Mouse (Mus musculus) liver, embryonic 12.5 days (tissue): ENCODE measurements around the gene Uggt1. TPM values are rescaled to one million over a fixed set of nuclear protein-coding genes. Genes with fewer than 3 reads are reported as not detected.

Experiments
- ATAC-seq: fragments of 200-750 bp; cut with Nextera tagmentation; 2 replicates; pipeline ENCODE4 v1.8.0; 2017; ENCODE audit warnings: moderate number of reproducible peaks, mild to moderate bottlenecking, moderate library complexity
- H3K27ac ChIP-seq: fragments of 300-500 bp; sonication (generic); 2 replicates; pipeline ENCODE4 v1.5.1; 2016; ENCODE audit warnings: mild to moderate bottlenecking
- H3K27me3 ChIP-seq: fragments of 300-500 bp; sonication (generic); replicated peaks from 2 replicates; pipeline ENCODE4 v1.6.1; 2016; ENCODE audit warnings: mild to moderate bottlenecking, moderate library complexity
- H3K36me3 ChIP-seq: fragments of 300-500 bp; sonication (generic); 2 replicates; pipeline ENCODE4 v1.6.1; 2016; ENCODE audit warnings: mild to moderate bottlenecking, moderate library complexity
- H3K4me1 ChIP-seq: fragments of 300-500 bp; sonication (generic); 2 replicates; pipeline ENCODE4 v1.6.1; 2016
- H3K4me2 ChIP-seq: fragments of 300-500 bp; sonication (generic); 2 replicates; pipeline ENCODE4 v1.6.1; 2016; ENCODE audit warnings: mild to moderate bottlenecking, moderate library complexity
- H3K4me3 ChIP-seq: fragments of 300-500 bp; sonication (generic); 2 replicates; pipeline ENCODE4 v1.5.1; 2016; ENCODE audit warnings: mild to moderate bottlenecking, moderate library complexity
- H3K9ac ChIP-seq: fragments of 300-500 bp; sonication (generic); 2 replicates; pipeline ENCODE4 v1.6.1; 2016; ENCODE audit warnings: mild to moderate bottlenecking, moderate library complexity
- H3K9me3 ChIP-seq: fragments of 300-500 bp; sonication (generic); replicated peaks from 2 replicates; pipeline ENCODE4 v1.6.1; 2016; ENCODE audit warnings: mild to moderate bottlenecking, moderate library complexity
- WGBS: fragments of 180-500 bp; shearing (Covaris S2); methylation state at CpG from one replicate; pipeline ENCODE4 v1.1.7; 2016; ENCODE audit not compliant: insufficient replicate concordance; 5-methylcytosine and 5-hydroxymethylcytosine counted together
- microRNA-seq: library from miRNA; unstranded; fragments of <30 nt; microRNA quantifications from one replicate; pipeline ENCODE4, GENCODE M21; 2017
- polyA plus RNA-seq: library from polyadenylated mRNA; unstranded; fragments of >200 nt; fragmentation: Nextera tagmentation; extraction: Ambion mirVana; gene quantifications from 2 replicates; pipeline ENCODE4 v1.2.1, GENCODE M21; 2016

The Uggt1 gene
- polyA plus RNA-seq, 1 experiment from 2014 or later, result 28.5 TPM

GRCm38 (mm10) chr1:36100371-36100770 is 144.1 kb downstream of the Uggt1 start:
- ATAC-seq, result no peak
- Histone ChIP-seq H3K4me2 (no peak overlapping the region), H3K27me3 (no peaks in the 10 kb centered on the region), H3K36me3 (peaks cover 99% of the 10 kb centered on the region), H3K9ac (0 out of 2 replicates have a peak overlapping the region, but pooled peaks have one; percentile 3), H3K27ac (peak overlapping the region; percentile 99), H3K4me1 (peaks cover 60% of the 10 kb centered on the region), H3K9me3 (no peaks in the 10 kb centered on the region), H3K4me3 (no peak overlapping the region)
- WGBS, result 41% methylated on average over 3 of the region's 3 CpGs

DNA sequence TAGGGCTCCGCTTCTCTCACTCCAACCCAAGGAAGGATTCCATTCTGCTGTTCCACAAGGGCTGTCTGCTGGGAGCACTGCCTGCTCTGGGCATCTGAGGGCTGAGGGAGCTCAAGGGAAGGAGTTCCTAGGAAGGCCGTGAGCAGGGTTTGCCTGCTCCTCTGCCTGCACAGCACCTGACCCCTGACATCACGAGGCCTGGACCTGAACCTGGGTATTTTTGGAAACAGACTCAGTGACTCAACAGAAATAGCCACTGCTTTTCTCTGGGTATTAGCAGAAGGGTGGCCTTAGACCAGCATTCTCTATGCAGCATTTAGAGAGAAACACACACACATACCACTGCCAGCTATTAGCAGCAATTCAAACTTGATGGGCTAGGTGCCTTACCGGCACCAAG is 146.1 kb downstream of the Uggt1 start:
- Histone ChIP-seq H3K4me1 (peaks cover 79% of the 10 kb centered on the region), H3K4me2 (no peak overlapping the region), H3K27ac (peak overlapping the region; percentile 99)

DNA sequence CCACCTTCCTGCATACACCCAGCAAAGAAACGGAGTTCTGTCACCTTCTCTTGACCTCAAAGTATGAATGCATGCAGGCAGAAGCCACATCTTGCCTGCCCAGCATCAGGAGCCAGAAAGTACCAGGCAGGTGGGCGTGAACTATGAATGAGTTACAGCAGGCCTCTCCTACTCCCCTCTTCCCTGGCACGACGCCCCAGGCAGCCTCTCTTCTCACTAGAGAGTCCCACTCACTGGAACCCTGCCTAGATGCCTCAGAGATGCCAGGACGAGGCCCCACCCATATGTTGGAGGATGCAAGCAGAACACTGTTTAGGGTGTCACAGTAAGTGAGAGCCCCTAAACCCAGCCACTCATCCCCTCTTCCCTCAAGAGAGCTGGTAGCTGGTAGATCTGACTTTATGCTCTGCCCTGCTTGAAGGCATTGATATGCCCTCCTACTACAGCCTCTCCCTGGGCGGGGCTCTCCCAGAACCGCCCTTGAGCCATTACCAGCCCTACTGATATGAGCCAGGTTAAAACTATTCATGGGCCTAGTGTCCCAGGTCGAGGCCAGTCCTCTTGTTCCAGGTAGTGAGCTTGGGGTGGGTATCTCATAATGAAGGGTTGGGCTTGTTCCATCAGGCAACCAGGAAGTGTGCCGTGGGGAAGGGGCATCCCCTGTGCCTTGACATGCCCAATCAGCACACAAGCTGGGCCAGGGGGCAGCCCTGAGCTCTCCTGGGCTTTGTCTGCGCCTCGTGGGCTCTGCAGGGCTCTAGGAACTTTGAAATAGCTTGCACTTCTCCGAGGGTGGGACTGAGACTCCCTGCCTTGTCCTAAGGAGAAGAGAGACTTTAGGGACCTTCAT is 148.9 kb downstream of the Uggt1 start:
- peak overlapping the region; percentile 56 for H3K4me2 ChIP-seq
- H3K27ac ChIP-seq, result peak overlapping the region; percentile 99
- peaks cover 99% of the 10 kb centered on the region for H3K4me1 ChIP-seq
- ATAC-seq, result peak; percentile 84
- H3K9me3 ChIP-seq, result no peaks in the 10 kb centered on the region
- H3K9ac ChIP-seq, result peak overlapping the region; percentile 74
- H3K4me3 ChIP-seq, result 0 out of 2 replicates have a peak overlapping the region, but pooled peaks have one; percentile 12
- no peaks in the 10 kb centered on the region for H3K27me3 ChIP-seq
- H3K36me3 ChIP-seq, result peaks cover 94% of the 10 kb centered on the region
- 56% methylated on average over 12 of the region's 12 CpGs for WGBS

More for the DNA sequence above, 146.1 kb downstream of the Uggt1 start:
- H3K9me3 ChIP-seq, result no peaks in the 10 kb centered on the region
- no peak overlapping the region for H3K4me3 ChIP-seq
- peaks cover 99% of the 10 kb centered on the region for H3K36me3 ChIP-seq
- ATAC-seq, result no peak
- no peak overlapping the region for H3K9ac ChIP-seq
- H3K27me3 ChIP-seq, result no peaks in the 10 kb centered on the region
- WGBS, result 86% methylated on average over 4 of the region's 4 CpGs

DNA sequence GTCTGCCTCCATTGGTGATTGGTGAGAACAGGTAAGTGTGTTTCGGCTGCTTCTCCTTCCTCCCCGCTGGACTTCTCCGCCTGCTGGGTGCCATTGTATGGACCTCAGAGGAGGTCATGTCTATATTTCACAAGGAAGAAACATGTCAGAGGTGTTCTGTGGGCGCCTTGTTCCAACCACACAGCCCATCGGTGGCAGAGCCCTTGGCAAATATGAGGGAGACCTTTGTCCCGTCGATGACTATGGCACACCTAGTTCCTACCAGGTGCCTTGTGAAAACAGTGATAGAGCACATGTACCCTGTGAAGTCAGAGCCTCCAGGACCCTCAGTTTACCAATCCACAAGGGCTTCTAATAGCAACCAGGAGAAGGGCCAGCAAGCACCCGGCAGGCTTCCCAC is 150.8 kb downstream of the Uggt1 start:
- no peak for ATAC-seq
- WGBS, result 91% methylated on average over 8 of the region's 8 CpGs
- peaks cover 94% of the 10 kb centered on the region for H3K36me3 ChIP-seq
- H3K9ac ChIP-seq, result peak overlapping the region; percentile 74
- no peak overlapping the region for H3K4me2 ChIP-seq
- H3K27ac ChIP-seq, result peak overlapping the region; percentile 99
- H3K27me3 ChIP-seq, result no peaks in the 10 kb centered on the region
- no peak overlapping the region for H3K4me3 ChIP-seq
- peaks cover 100% of the 10 kb centered on the region for H3K4me1 ChIP-seq
- H3K9me3 ChIP-seq, result no peaks in the 10 kb centered on the region

GRCm38 (mm10) chr1:36091246-36091645 is 153.3 kb downstream of the Uggt1 start:
- 17% methylated on average over 6 of the region's 6 CpGs for WGBS
- Histone ChIP-seq H3K9ac (peak overlapping the region; percentile 75), H3K4me3 (peak overlapping the region; percentile 24; the same call in 1 of the 2 replicates), H3K9me3 (no peaks in the 10 kb centered on the region), H3K4me1 (peaks cover 100% of the 10 kb centered on the region), H3K27ac (peak overlapping the region; percentile 99), H3K36me3 (peaks cover 92% of the 10 kb centered on the region), H3K27me3 (no peaks in the 10 kb centered on the region), H3K4me2 (peak overlapping the region; percentile 69)
- peak; percentile 86 for ATAC-seq

DNA sequence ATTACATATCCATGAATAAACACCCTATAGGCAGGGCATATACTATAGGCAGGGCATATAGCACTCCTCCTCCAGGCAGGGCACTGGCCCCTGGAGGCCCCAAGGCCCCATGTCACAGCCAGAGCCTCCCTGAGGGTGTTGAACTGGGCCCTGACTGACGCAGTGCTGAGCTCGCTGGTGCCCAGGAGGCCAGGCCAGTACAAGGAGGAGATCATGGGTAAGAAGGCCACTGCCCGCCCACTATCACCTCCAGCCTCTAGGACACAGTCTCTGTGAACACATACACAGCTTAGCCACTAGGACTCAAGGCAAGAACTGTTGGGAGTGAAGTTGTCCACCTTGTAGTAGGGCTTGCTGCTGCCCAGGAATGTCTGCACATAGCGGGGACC is 153.8 kb downstream of the Uggt1 start:
- H3K27ac ChIP-seq, result peak overlapping the region; percentile 99
- H3K27me3 ChIP-seq, result no peaks in the 10 kb centered on the region
- WGBS, result 60% methylated on average over 4 of the region's 4 CpGs
- H3K9ac ChIP-seq, result peak overlapping the region; percentile 75
- ATAC-seq, result peak; percentile 76
- H3K4me3 ChIP-seq, result peak overlapping the region; percentile 24; the same call in 1 of the 2 replicates
- peaks cover 92% of the 10 kb centered on the region for H3K36me3 ChIP-seq
- peak overlapping the region; percentile 69 for H3K4me2 ChIP-seq
- H3K9me3 ChIP-seq, result no peaks in the 10 kb centered on the region
- H3K4me1 ChIP-seq, result peaks cover 97% of the 10 kb centered on the region

Small RNA genes within 50 kb of the gene (microRNA-seq; reads per million reads assigned to microRNA genes)
- 2.1 reads per million for gene Mir6897

Other genes with a start within 250 kb of the Uggt1 start
- gene Hs6st1, start 176.3 kb downstream of the Uggt1 start, polyA plus RNA-seq, result 21.9 and 23.6 TPM in 2 replicates
- 3.4 and 3.7 TPM in 2 replicates for gene Neurl3, start 30.0 kb upstream of the Uggt1 start, polyA plus RNA-seq
- 2.3 and 3.4 TPM in 2 replicates for gene Arid5a, start 63.0 kb upstream of the Uggt1 start, polyA plus RNA-seq
- 20.3 and 20.7 TPM in 2 replicates for gene Kansl3, start 124.5 kb upstream of the Uggt1 start, polyA plus RNA-seq
- gene Fer1l5, start 127.6 kb upstream of the Uggt1 start, polyA plus RNA-seq, result 0.35 and 0.37 TPM in 2 replicates
- gene Lman2l, start 200.6 kb upstream of the Uggt1 start, polyA plus RNA-seq, result 20.9 and 22.8 TPM in 2 replicates
- gene Cnnm4, start 226.9 kb upstream of the Uggt1 start, polyA plus RNA-seq, result 3.8 and 4.0 TPM in 2 replicates